15 mouse cellular contexts compared by ENCODE assay signal in genomic region chr1:159615686-159616085, GRCm38 (mm10).
A peak's percentile ranks its signal among the peaks of the same experiment; 100 is the strongest.
DNase-seq lines count a peak whose midpoint lies in the region; ATAC-seq and TF ChIP-seq lines count a peak whose summit lies in the region.
"Had no signal": no experiment of that assay in that cellular context is flagged by ENCODE, and none has a peak within 500 bp of the region (broad histone marks: within the 10 kb centered on the region; RNA-seq: fewer than 3 reads in every experiment).

No protein-coding gene starts in this region.

- no peak for ATAC-seq in forebrain, embryonic 14.5 days
- no peak for ATAC-seq in megakaryocyte-erythroid progenitor cell, adult 5-6 weeks (replicated peaks; ENCODE audit: low FRiP score, low TSS enrichment, poor library complexity, severe bottlenecking)
- ATAC-seq: activated CD4-positive, CD25-positive, alpha-beta regulatory T cell, adult 4 months; intestine, embryonic 16.5 days; liver, embryonic 12.5 days had no signal

- H3K4me3 ChIP-seq in layer of hippocampus, adult 2 months: no peak overlapping the region
- H3K4me3 ChIP-seq in forebrain, embryonic 14.5 days (ENCODE audit: low read depth, low read length): no peak overlapping the region
- H3K4me3 ChIP-seq: limb, embryonic 10.5 days; liver, embryonic 12.5 days had no signal

- no peak overlapping the region for H3K9ac ChIP-seq in forebrain, embryonic 14.5 days (ENCODE audit: low read length)
- H3K9ac ChIP-seq: liver, embryonic 12.5 days had no signal

- no peak for TF ChIP-seq CTCF in layer of hippocampus, adult 2 months (conservative IDR thresholded peaks at IDR 0.05)

- peak; percentile 28 for DNase-seq in cerebellum, adult 9-10 months
- DNase-seq in cerebellum, adult 11 months: no peak
- no peak for DNase-seq in layer of hippocampus, adult 2 months (ENCODE audit: low spot score in 2 of 2)
- no peak for DNase-seq in layer of hippocampus, adult 9-10 months (ENCODE audit: low spot score)
- peak; percentile 12 for DNase-seq in adipocyte (ENCODE audit: low spot score)
- peak; percentile 44 for DNase-seq in forebrain, embryonic 14.5 days (ENCODE audit: low spot score)
- no peak for DNase-seq in lung, postnatal 10 days
- DNase-seq: heart, postnatal 14 days; kidney, postnatal 10 days; thymus, postnatal 4 days had no signal

- H3K27me3 ChIP-seq in forebrain, embryonic 14.5 days (replicated peaks; ENCODE audit: control insufficient read depth, insufficient read depth, low read length): no peaks in the 10 kb centered on the region
- H3K27me3 ChIP-seq: liver, embryonic 12.5 days had no signal

- H3K27ac ChIP-seq in layer of hippocampus, adult 2 months: peak overlapping the region; percentile 90
- peak overlapping the region; percentile 86 for H3K27ac ChIP-seq in forebrain, embryonic 14.5 days (ENCODE audit: low read depth, low read length)
- H3K27ac ChIP-seq: limb, embryonic 10.5 days; liver, embryonic 12.5 days had no signal

- H3K4me2 ChIP-seq in forebrain, embryonic 14.5 days (ENCODE audit: low read length): no peak overlapping the region
- H3K4me2 ChIP-seq: liver, embryonic 12.5 days had no signal

- H3K36me3 ChIP-seq in forebrain, embryonic 14.5 days (ENCODE audit: control insufficient read depth, insufficient read depth, low read length): no peaks in the 10 kb centered on the region
- H3K36me3 ChIP-seq: limb, embryonic 10.5 days; liver, embryonic 12.5 days had no signal

- no peaks in the 10 kb centered on the region for H3K9me3 ChIP-seq in forebrain, embryonic 14.5 days (replicated peaks; ENCODE audit: control insufficient read depth, low read length)
- H3K9me3 ChIP-seq: limb, embryonic 10.5 days; liver, embryonic 12.5 days had no signal

- 34% methylated on average over 4 of the region's 4 CpGs for WGBS in forebrain, embryonic 14.5 days

- peaks cover 14% of the 10 kb centered on the region for H3K4me1 ChIP-seq in forebrain, embryonic 14.5 days (ENCODE audit: control insufficient read depth, insufficient read depth, low read length)
- H3K4me1 ChIP-seq: limb, embryonic 10.5 days; liver, embryonic 12.5 days had no signal

Comparison
In these comparisons a context has a peak if more than half of its experiments do, and no peak if none do; other contexts are left out.
1. DNase-seq: peak in cerebellum, adult 9-10 months (single experiment), adipocyte (single experiment) and forebrain, embryonic 14.5 days (single experiment); none in cerebellum, adult 11 months (single experiment), layer of hippocampus, adult 2 months (0 of 2), layer of hippocampus, adult 9-10 months (single experiment) and lung, postnatal 10 days (single experiment).